Mouse (Mus musculus) NIH3T3 (cell line): ENCODE data around the gene Mchr1.

Experiments used
- DNase-seq: peaks from one replicate; pipeline ENCODE4 v3.0.0-alpha.2; 2012; ENCODE audit warnings: low read depth

The Mchr1 gene

DNA sequence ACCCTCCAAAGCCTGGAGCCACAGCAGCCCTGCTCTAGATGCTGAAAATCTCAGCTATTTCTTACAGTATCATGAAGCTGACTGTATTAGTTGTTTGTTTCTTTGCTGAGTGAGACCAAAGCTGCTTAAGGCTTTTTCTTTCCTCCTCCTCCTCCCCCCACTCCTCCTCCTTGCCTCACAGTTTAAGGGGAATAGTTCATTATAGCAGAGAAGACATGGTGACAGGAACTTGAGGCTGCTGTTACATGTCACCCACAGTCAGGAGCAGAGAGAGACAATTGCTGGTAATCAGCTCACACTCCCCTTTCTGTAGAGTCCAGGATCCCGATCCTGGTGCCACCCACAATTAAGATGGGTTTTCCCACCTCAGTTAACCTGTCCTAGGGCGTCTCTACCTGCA lies 38.1 kb downstream of the Mchr1 start:
- peak; percentile 34 for DNase-seq

- DNase-seq: peak; percentile 33
Observed at GRCm38 (mm10) chr15:81277928-81278327, 42.6 kb downstream of the Mchr1 start.

- no peak for DNase-seq
Observed at GRCm38 (mm10) chr15:81278699-81279098, 43.4 kb downstream of the Mchr1 start.

DNA sequence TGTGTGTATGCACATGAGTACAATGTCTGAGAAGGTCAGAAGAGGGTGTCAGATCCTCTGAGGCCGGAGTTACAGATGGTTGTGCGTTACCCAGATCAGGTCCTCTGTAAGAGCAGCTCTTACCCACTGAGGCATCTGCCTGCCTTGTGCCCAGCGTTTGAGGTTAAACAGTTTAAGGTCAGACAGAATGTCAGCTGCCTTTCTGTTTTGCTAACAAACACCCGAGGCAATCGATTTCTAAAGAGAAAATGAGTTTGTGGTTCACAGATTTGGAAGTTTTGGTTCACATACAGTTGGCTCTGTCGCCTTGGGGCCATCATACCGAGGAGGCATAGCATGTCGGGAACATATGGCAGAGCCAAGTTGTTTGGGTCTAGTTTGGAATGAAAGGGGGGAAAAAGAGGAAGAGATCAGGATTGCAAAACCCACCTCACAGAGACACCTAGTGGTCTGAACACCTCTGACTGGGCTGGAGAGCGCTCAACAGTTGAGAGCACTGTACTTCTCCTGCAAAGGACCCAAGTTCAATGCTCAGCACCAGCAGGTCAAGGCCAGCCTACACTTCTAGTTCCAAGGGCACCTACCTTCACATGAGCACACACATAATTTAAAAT lies 48.9 kb downstream of the Mchr1 start:
- peak; percentile 66 for DNase-seq
